Mouse (Mus musculus) bone marrow macrophage, adult 2 months (primary cell): ENCODE measurements around the gene Tubb2b.

Source experiments
- CTCF ChIP-seq: IDR thresholded peaks from 2 replicates; pipeline ENCODE4 v1.5.1; 2012; ENCODE audit warnings: low read depth, mild to moderate bottlenecking, low read length, moderate library complexity
- POLR2A ChIP-seq: IDR thresholded peaks from 2 replicates; pipeline ENCODE4 v1.6.1; 2012; ENCODE audit warnings: mild to moderate bottlenecking, low read depth, low read length, borderline replicate concordance

GRCm38 (mm10) chr13:34109677-34110058, 20.6 kb downstream of the Tubb2b start:
- TF ChIP-seq POLR2A = no peak
- TF ChIP-seq CTCF = no peak
